Mouse (Mus musculus) adrenal gland, postnatal 4 days (tissue): ENCODE data around the gene Tnni1. TPM values are rescaled to one million over a fixed set of nuclear protein-coding genes. Genes with fewer than 3 reads are reported as not detected.
A peak's percentile ranks its signal among the peaks of the same experiment; 100 is the strongest.

Experiments used
- DNase-seq, 2 experiments: peaks; one replicate each; pipeline ENCODE4 v3.0.0; 2021 to 2022; ENCODE audit warnings: low spot score in 2 of 2, mixed read lengths in 2 of 2
- total RNA-seq, 2 experiments: library from RNA; stranded (reverse); gene quantifications; 2 replicates each; pipeline ENCODE4 v1.2.3; 2021

The Tnni1 gene
- total RNA-seq, 2 experiments from 2014 or later, result 4.4 to 13.1 TPM

DNA sequence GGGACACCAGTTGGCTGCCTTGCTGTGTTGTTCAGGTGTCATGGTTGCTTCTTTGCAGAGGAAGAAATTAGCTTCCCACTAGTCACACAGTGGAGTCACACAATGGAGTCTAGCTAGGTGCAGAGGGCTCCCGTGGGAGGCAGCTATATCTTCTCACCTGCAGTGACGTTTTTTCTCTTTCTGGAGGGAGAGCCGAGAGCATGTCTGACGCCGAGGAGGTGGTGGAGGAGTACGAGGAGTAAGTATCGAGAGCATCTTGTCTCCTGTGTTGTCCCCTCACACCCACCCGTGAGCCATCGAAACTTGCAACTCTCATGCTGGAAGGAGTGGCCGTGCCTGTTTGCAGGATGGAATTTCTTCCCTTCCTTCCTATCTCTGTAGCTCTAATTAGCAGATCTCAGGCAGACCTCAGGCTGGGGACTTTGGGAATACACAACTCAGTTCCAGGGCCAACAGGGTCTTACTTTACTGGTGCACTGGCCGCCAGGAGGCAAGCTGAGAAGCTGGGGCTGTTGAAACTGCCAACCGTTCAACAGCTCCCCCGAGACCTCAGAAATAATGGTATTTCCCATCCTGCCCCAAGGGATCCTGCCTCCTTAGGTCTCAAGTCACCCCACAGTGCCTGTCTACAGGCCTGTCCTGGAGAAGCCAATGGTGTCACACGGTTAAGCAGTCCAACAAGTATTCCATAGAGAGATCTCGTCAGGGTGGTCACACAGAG, 61.6 kb downstream of the Tnni1 start:
- DNase-seq, result no peak

- DNase-seq, result no peak
Observed at GRCm38 (mm10) chr1:135843519-135844262, 64.5 kb downstream of the Tnni1 start.

- DNase-seq, result no peak
Observed at GRCm38 (mm10) chr1:135844481-135844880, 65.2 kb downstream of the Tnni1 start.

- DNase-seq, result no peak
Observed at GRCm38 (mm10) chr1:135846632-135847031, 67.4 kb downstream of the Tnni1 start.

- no peak for DNase-seq
Observed at GRCm38 (mm10) chr1:135847139-135847562, 67.9 kb downstream of the Tnni1 start.

- DNase-seq, result no peak
Observed at GRCm38 (mm10) chr1:135847611-135848351, 68.5 kb downstream of the Tnni1 start.

DNA sequence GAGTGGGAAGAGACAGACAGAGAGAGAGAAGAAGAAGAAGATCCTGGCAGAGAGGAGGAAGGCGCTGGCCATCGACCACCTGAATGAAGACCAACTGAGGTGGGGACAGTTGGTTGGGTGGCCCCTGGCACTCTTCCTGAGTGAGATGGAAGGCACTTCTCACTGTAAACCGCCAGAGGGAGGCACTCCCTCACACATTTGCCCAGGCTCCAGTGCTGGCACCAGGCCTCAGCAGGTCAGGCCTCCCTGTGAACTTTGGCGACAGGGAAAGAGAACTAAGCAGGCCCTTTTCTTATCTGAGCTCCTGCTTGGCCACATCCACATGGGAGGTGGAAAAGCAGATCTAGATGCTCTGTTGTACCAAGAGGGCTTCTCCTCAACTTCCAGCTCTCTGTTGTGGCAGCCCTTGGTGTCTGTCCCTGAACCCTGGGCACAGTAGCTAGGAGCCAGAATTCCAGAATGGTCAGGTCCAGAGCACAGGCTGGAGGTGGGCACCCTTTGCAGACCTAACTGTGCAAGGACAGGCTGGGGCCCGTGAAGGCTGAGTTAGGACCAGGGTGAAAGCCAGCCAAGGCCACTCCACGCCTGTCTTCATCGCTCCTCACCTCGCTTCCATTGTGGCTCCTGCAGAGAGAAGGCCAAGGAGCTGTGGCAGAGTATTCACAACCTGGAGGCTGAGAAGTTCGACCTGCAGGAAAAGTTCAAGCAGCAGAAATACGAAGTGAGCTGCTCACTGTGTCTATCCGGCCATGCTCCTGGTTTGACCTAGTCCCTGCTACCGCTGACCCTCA, 71.7 kb downstream of the Tnni1 start:
- peak in 1 of 2 experiments; percentile 13 for DNase-seq

- no peak for DNase-seq
Observed at GRCm38 (mm10) chr1:135852044-135852756, 73.0 kb downstream of the Tnni1 start.

GRCm38 (mm10) chr1:135853200-135853599, 74.0 kb downstream of the Tnni1 start:
- no peak for DNase-seq

DNA sequence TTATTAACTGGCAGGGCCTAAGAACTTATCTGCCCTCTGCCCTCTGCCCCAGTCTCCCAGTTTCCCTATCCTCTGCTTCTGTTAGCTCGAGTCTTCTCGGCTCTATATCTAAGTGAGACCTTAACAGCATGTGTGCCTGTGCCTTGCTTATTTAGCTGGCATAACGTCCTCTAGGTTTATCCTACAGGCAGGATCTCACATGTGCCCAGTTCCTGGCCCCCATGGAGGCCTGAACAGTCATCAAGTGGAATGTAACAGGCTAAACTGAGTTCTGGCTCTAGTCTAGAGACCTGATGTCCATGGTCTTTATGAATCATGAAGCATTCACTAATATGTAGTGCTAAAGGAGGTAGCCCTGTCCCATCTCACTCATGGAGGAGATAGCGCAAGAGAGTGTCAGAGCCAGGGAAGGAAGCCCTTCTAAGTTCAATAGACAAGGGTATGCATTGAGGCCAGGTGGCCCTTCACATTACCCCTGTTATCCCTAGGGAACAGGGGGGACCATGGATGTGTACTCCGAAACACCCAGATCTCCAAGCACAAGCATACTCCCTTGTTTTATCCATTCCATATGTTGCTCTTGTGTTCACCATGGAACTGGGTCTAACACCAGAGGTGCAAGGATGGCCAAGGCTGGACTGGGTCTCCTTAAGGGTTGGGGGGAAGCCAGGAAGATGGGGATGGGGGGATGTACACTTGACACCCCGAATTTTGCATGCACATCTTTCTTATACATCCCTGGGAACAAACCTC, 75.5 kb downstream of the Tnni1 start:
- DNase-seq, result no peak

- DNase-seq, result no peak
Observed at GRCm38 (mm10) chr1:135855344-135855687, 76.1 kb downstream of the Tnni1 start.

DNA sequence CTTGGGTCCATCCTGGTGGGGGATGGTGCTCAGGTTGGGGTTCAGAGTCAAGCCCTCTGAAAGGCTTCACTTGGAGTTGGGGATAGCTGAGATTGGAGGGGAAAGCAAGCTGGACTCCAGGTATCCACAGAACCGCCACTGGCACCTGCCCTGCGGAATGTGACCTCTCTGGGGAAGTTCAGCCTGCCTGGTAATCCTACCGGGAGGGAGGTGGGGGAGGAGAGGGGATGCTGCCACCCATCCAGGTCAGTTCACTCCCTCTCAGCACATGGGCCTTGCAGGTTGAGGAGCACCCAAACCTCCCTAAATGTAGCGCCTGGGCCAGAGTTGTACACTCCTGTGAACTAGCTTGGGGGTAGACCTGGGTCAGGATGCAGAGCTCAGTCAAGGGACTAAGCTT, 76.8 kb downstream of the Tnni1 start:
- no peak for DNase-seq

DNA sequence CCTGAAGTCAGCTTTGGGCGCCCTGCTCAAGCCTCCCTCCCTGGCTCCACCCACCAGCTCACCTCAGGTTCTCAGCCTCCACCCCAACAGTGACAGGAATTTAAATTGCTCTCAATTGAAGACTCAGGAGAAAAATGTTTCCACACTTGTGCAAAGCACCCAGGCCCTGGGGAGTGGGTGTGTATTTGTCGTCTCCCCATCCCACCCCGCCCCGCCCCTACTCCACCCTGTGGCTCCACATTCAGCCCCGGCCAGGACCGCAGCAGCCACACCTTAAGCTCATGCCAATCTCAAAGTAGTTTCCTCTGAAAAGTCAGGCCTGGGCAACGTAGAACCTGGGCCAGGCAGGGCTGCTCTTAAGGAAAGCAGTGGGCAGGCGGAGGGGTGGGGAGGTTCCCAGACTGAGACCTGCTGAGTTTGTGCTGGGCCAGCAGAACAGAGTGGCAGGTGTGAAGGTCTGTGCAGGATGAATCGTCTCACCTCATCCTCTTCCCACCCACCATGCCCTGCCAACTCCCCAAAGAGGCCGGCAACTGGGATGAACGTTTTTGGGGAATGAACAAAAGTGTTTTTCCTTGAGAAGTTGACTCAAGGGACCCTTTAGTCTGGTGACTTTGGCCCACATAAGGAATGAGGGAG, 78.0 kb downstream of the Tnni1 start:
- no peak for DNase-seq

DNA sequence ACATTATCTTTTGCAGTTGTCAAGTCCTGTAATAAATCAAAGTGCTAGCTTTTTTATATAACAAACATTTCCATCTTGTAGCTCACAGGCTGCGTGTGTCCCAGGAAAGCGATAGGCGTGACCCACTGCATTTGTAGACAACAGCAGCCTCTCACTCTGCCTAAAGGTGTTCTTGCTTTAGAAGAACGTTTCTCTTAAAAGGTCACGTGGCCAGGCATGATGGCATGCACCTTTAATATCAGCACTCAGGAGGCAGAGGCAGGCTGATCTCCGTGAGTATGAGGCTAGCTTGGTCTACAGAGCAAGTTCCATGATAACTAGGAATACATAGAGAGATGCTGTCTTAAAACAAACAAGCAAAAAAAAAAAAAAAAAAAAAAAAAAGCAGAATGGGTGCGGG, 79.3 kb downstream of the Tnni1 start:
- DNase-seq, result no peak

Other genes with a start within 250 kb of the Tnni1 start
- gene Nav1, start 172.1 kb upstream of the Tnni1 start, total RNA-seq, result 10 to 100 TPM; 37.2 to 41.6 TPM
- gene Csrp1, start 59.4 kb upstream of the Tnni1 start, total RNA-seq, result 100 to 1,000 TPM in 1 of 2 experiments, 10 to 100 TPM in 1; 98.5 to 108 TPM
- 10 to 100 TPM; 25.1 to 33.6 TPM for gene Phlda3, start 13.3 kb upstream of the Tnni1 start, total RNA-seq
- 1 to 10 TPM in 1 of 2 experiments, under 1 TPM in 1; 0.25 to 5.5 TPM for gene Lad1, start 39.2 kb downstream of the Tnni1 start, total RNA-seq
- 1 to 10 TPM; 2.4 to 4.2 TPM for gene Tnnt2, start 56.9 kb downstream of the Tnni1 start, total RNA-seq
- not detected for gene Pkp1, start 139.8 kb downstream of the Tnni1 start, total RNA-seq
- gene Igfn1, start 226.9 kb downstream of the Tnni1 start, total RNA-seq, result 1 to 10 TPM in 1 of 2 experiments, under 1 TPM in 1; 0.28 to 2.4 TPM
- 10 to 100 TPM; 68.3 to 69.2 TPM for gene Tmem9, start 228.7 kb downstream of the Tnni1 start, total RNA-seq